Mouse (Mus musculus) neural tube, embryonic 14.5 days (tissue): ENCODE data around the gene Ttc28. TPM values are rescaled to one million over a fixed set of nuclear protein-coding genes. Genes with fewer than 3 reads are reported as not detected.

ENCODE experiments used
- ATAC-seq: fragments of 200-750 bp; cut with Nextera tagmentation; 2 replicates; pipeline ENCODE4 v1.8.0; 2017; ENCODE audit warnings: low read depth, mild to moderate bottlenecking, moderate TSS enrichment, moderate library complexity
- H3K27ac ChIP-seq: fragments of 300-500 bp; sonication (generic); 2 replicates; pipeline ENCODE4 v1.5.1; 2014; ENCODE audit warnings: low read depth, mild to moderate bottlenecking, control low read depth, low read length, moderate library complexity, mixed read lengths
- H3K27me3 ChIP-seq: fragments of 300-500 bp; sonication (generic); 2 replicates; pipeline ENCODE4 v1.6.1; 2014; ENCODE audit warnings: low read length; ENCODE audit not compliant: control insufficient read depth, insufficient read depth
- H3K36me3 ChIP-seq: fragments of 300-500 bp; sonication (generic); 2 replicates; pipeline ENCODE4 v1.6.1; 2014; ENCODE audit warnings: low read length, mixed read lengths; ENCODE audit not compliant: control insufficient read depth, insufficient read depth
- H3K4me1 ChIP-seq: fragments of 300-500 bp; sonication (generic); 2 replicates; pipeline ENCODE4 v1.6.1; 2014; ENCODE audit warnings: low read length; ENCODE audit not compliant: control insufficient read depth, insufficient read depth
- H3K4me2 ChIP-seq: fragments of 300-500 bp; sonication (generic); 2 replicates; pipeline ENCODE4 v1.6.1; 2014; ENCODE audit warnings: mild to moderate bottlenecking, low read depth, low read length, control low read depth
- H3K4me3 ChIP-seq: fragments of 300-500 bp; sonication (generic); 2 replicates; pipeline ENCODE4 v1.5.1; 2014; ENCODE audit warnings: low read depth, low read length, control low read depth, mixed read lengths
- H3K9ac ChIP-seq: fragments of 300-500 bp; sonication (generic); replicated peaks from 2 replicates; pipeline ENCODE4 v1.6.1; 2014; ENCODE audit warnings: low read depth, mild to moderate bottlenecking, control low read depth, low read length, mixed read lengths
- H3K9me3 ChIP-seq: fragments of 300-500 bp; sonication (generic); 2 replicates; pipeline ENCODE4 v1.6.1; 2016; ENCODE audit warnings: low read length; ENCODE audit not compliant: control insufficient read depth
- WGBS: fragments of 180-500 bp; shearing (Covaris S2); extraction: QIAGEN DNeasy Blood & Tissue Kit; methylation state at CpG from one replicate; pipeline ENCODE4 v1.1.7; 2014; 5-methylcytosine and 5-hydroxymethylcytosine counted together
- polyA plus RNA-seq: library from polyadenylated mRNA; unstranded; fragments of >200 nt; fragmentation: Nextera tagmentation; extraction: Ambion mirVana; gene quantifications from 2 replicates; pipeline ENCODE4 v1.2.1, GENCODE M21; 2014

Gene Ttc28
- polyA plus RNA-seq, 1 experiment from 2014 or later: 37.6 TPM

DNA sequence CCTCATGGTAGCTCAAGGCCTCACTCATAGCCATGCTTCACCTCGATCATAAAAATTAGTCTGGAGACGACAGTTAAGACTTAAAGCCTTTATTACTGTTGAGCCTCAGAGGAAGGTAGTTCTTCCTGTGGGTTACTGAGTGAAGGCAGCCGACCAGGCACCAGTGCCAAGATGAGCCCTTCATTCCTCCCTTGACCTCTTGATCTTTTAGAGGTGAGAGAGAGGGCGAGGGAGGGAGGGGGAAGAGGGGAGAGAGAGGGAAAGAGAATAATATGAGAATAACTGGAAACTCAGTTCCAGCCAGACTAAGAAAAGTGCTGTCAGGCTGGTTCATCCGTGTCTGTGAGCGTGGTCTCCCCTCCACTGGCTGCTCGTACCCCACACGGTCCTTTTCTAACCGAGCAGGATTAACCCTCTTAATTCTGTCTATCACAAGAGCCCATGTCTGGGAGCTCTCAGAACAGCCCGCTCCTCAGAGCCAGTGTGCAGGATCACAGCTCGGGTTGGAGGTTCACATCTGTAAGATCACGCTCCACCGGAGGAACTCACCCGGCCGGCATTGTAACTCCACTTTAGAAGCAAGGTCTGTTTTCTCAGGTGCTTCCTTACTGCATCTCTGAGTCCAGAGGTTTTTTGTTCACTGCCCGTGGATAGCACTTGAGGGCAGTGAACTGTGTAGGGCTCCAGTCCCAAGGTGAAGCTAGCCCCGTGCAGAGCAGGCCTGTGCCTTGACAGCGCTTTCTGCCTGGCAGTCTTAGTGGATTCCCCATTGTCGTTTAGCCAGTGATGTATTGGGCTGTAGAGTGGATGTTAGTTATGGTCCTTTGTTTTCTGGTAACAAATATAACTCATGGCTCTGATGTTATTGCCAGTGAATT is 272.5 kb downstream of the Ttc28 start:
- WGBS: 30% methylated on average over 19 of the region's 19 CpGs
- no peak for ATAC-seq
- Histone ChIP-seq H3K4me2 (no peak overlapping the region), H3K4me3 (no peak overlapping the region), H3K9me3 (no peaks in the 10 kb centered on the region), H3K27me3 (no peaks in the 10 kb centered on the region), H3K27ac (no peak overlapping the region), H3K36me3 (no peaks in the 10 kb centered on the region), H3K9ac (no peak overlapping the region), H3K4me1 (peaks cover 33% of the 10 kb centered on the region)

DNA sequence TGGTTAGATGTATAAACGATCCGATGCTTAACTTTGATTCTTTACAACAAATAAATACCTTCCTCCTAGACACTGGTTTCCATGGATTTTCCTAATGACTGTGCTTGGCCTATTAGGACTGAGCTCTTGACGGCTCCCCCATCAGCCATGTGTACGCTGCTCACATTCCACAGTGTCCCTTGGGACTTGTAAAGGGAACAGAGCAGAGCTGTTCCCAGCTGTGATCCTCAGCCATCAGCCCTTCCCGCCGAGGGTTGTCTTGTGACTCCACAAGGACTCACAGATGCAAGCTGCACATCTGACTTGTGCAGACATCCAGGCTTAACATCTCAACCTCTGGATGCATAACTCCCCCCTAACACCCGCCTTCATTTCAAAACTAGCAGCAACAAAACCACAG is 275.0 kb downstream of the Ttc28 start:
- Histone ChIP-seq H3K9me3 (no peaks in the 10 kb centered on the region), H3K4me3 (no peak overlapping the region), H3K36me3 (no peaks in the 10 kb centered on the region), H3K27ac (peak overlapping the region; percentile 63), H3K4me1 (peaks cover 40% of the 10 kb centered on the region), H3K27me3 (no peaks in the 10 kb centered on the region), H3K9ac (no peak overlapping the region), H3K4me2 (no peak overlapping the region)
- ATAC-seq: peak; percentile 92
- 16% methylated on average over 7 of the region's 7 CpGs for WGBS

- no peak overlapping the region for H3K4me2 ChIP-seq
- WGBS: 70% methylated on average over 4 of the region's 4 CpGs
- ATAC-seq: no peak
- no peaks in the 10 kb centered on the region for H3K36me3 ChIP-seq
- H3K4me3 ChIP-seq: no peak overlapping the region
- no peaks in the 10 kb centered on the region for H3K9me3 ChIP-seq
- no peak overlapping the region for H3K9ac ChIP-seq
- H3K27ac ChIP-seq: no peak overlapping the region; the same call in 1 of the 2 replicates
- no peaks in the 10 kb centered on the region for H3K27me3 ChIP-seq
- H3K4me1 ChIP-seq: peaks cover 46% of the 10 kb centered on the region
Measured at GRCm38 (mm10) chr5:111155271-111155670, 275.7 kb downstream of the Ttc28 start.

DNA sequence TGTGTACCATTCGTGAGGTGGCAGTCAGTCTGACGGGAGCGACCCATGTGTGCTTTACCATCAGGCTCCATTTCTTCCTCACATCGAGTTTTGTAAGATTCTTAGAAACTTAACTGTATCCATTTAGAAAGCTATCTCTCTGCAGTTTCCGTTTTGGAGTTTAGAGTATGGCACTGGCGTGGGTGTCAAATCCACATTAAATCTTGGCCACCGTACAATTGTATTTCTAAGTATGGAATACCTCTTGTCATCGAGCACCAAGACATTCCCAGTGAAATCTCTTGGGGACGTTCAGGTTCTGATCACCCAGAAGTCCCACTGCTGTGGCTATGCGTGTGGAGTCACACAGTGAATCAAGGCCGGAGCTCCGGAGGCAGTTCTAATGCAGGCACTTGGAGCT is 276.3 kb downstream of the Ttc28 start:
- no peak overlapping the region for H3K4me2 ChIP-seq
- no peaks in the 10 kb centered on the region for H3K27me3 ChIP-seq
- H3K9me3 ChIP-seq: no peaks in the 10 kb centered on the region
- ATAC-seq: no peak
- no peaks in the 10 kb centered on the region for H3K36me3 ChIP-seq
- H3K9ac ChIP-seq: no peak overlapping the region
- peak overlapping the region; percentile 10; the same call in 1 of the 2 replicates for H3K27ac ChIP-seq
- no peak overlapping the region for H3K4me3 ChIP-seq
- WGBS: 90% methylated on average over 12 of the region's 12 CpGs
- H3K4me1 ChIP-seq: peaks cover 50% of the 10 kb centered on the region

DNA sequence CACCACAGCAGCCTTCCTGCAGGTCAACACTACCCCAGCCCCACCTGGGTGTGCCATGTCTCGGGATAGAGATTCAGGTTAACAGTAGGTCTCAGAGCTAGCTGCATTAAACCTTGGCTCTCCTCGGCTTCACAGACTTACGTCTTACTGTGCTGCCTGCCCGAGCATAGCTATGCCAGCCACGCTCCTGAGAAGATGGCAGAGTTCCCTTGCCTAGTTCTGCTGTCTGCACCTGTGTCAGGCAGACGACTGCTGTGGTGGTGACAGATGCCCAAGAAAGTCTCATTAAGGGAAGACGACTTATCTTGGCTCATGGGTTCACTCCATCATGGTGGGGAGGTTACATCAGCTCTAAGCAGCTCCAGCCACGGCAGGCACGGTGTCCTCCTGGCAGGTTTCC is 278.7 kb downstream of the Ttc28 start:
- peaks cover 48% of the 10 kb centered on the region for H3K4me1 ChIP-seq
- no peak overlapping the region for H3K9ac ChIP-seq
- no peak overlapping the region for H3K27ac ChIP-seq
- no peak for ATAC-seq
- no peak overlapping the region for H3K4me3 ChIP-seq
- 86% methylated on average over 9 of the region's 9 CpGs for WGBS
- no peaks in the 10 kb centered on the region for H3K27me3 ChIP-seq
- no peaks in the 10 kb centered on the region for H3K9me3 ChIP-seq
- no peaks in the 10 kb centered on the region for H3K36me3 ChIP-seq
- H3K4me2 ChIP-seq: no peak overlapping the region

- Histone ChIP-seq H3K4me1 (peaks cover 48% of the 10 kb centered on the region), H3K36me3 (no peaks in the 10 kb centered on the region)
- no peak for ATAC-seq
Measured at GRCm38 (mm10) chr5:111159628-111160321, 280.2 kb downstream of the Ttc28 start.

DNA sequence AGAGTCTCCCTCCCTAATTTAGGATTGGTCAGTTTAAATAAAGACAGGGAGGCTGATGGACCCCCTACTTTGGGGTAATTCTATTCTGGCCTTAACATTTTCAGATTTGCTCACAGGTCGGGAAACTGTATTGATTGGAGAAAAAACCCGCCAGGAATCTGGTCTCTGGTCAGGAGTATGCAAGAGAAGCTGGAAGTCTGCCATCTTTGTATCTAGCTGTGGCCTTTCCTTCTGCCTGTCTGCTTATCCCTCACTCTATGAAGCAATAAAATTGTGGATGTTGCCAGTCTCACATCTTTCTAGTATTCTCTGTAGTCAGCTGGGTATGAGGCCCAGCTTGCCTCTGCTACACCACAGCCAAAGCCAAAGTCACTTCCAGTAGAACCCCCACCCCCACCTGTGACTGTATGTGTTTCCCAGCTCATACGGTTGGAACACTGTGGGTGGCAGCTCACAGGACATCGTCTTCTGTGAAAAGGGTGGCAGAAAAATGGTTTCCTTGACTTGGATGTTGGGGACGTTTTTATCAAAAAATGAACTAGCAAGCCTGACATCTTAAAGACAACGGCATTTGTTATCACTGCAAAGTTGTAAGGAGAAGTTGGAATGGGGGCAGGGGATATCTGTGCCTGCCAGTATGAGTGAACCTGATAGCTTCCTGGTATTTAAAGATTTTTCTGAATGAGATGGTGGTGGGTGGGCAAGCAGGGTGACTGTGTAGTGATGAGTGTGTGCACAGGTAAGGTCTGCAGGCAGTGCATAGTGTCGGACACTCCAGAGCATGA is 281.7 kb downstream of the Ttc28 start:
- H3K27ac ChIP-seq: no peak overlapping the region
- H3K9ac ChIP-seq: no peak overlapping the region
- no peak overlapping the region for H3K4me3 ChIP-seq
- no peak overlapping the region for H3K4me2 ChIP-seq
- H3K4me1 ChIP-seq: peaks cover 46% of the 10 kb centered on the region
- 77% methylated on average over 7 of the region's 7 CpGs for WGBS
- no peak for ATAC-seq
- no peaks in the 10 kb centered on the region for H3K27me3 ChIP-seq
- H3K9me3 ChIP-seq: no peaks in the 10 kb centered on the region
- H3K36me3 ChIP-seq: no peaks in the 10 kb centered on the region

More at GRCm38 (mm10) chr5:111159628-111160321, 280.2 kb downstream of the Ttc28 start:
- H3K4me2 ChIP-seq: no peak overlapping the region
- no peak overlapping the region for H3K9ac ChIP-seq
- no peaks in the 10 kb centered on the region for H3K9me3 ChIP-seq
- WGBS: 47% methylated on average over 23 of the region's 23 CpGs
- H3K27ac ChIP-seq: peak overlapping the region; percentile 64
- no peak overlapping the region for H3K4me3 ChIP-seq
- H3K27me3 ChIP-seq: no peaks in the 10 kb centered on the region

GRCm38 (mm10) chr5:111162857-111163256 is 283.3 kb downstream of the Ttc28 start:
- peaks cover 46% of the 10 kb centered on the region for H3K4me1 ChIP-seq
- peak overlapping the region; percentile 74; the same call in 1 of the 2 replicates for H3K27ac ChIP-seq
- H3K4me2 ChIP-seq: no peak overlapping the region
- WGBS: 41% methylated on average over 6 of the region's 6 CpGs
- no peaks in the 10 kb centered on the region for H3K9me3 ChIP-seq
- H3K4me3 ChIP-seq: no peak overlapping the region
- H3K27me3 ChIP-seq: no peaks in the 10 kb centered on the region
- ATAC-seq: 0 out of 2 replicates have a peak, but pooled peaks have one; percentile 29
- H3K9ac ChIP-seq: peak overlapping the region; percentile 18
- no peaks in the 10 kb centered on the region for H3K36me3 ChIP-seq
